Mouse (Mus musculus): ENCODE data around the gene Gm20388. TPM values are rescaled to one million over a fixed set of nuclear protein-coding genes. Genes with fewer than 3 reads are reported as not detected.
A peak's percentile ranks its signal among the peaks of the same experiment; 100 is the strongest.

Gm20388 gene
- polyA plus RNA-seq, 1 experiment from 2014 or later, result not detected

DNA sequence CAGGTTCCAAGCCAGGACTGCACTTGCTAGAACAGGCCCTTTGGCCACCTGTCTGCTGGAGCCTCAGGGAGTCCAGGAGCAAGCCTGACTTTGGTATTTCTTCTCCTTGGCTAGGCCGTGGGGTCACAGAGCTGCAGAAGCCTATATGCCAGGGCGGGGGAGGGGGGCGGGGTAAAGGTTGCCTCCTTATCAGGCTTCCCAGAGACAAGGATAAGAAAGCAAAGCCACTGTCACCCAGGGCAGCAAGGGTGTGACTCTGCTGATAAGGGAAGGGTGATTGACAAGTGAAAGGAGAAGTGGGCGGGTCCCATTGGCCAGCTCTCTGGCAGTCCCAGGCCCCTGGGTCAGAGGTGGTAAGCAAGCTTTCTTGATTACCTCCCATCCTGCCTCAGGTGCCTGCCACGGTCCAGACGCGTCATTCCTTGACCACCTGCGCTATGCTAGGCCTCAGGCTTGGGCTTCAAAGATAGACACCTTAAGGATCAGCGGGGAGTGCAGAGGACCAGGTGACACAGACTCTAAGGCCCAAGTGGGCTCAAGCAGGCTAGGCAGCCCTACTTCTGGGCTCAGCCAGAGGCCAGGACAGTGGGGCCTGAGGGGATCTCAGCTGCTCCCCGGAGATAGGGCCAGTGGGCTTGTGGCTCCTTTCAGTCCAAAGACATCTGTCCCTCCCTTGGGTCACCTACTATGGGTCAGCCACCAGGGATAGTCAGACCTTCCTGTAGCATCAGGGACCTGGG is 565.0 kb downstream of the Gm20388 start:
- H3K4me3 ChIP-seq (ENCODE audit: low read depth, low read length), result no peak overlapping the region
- H3K9ac ChIP-seq (ENCODE audit: low read length), result no peak overlapping the region
- H3K36me3 ChIP-seq (ENCODE audit: control insufficient read depth, insufficient read depth, low read length), result no peaks in the 10 kb centered on the region
- no peaks in the 10 kb centered on the region for H3K9me3 ChIP-seq (ENCODE audit: control insufficient read depth, low read length)
- H3K4me2 ChIP-seq (replicated peaks; ENCODE audit: low read depth), result no peak overlapping the region
- H3K27ac ChIP-seq (replicated peaks), result 0 out of 2 replicates have a peak overlapping the region, but pooled peaks have one; percentile 14
- peak; percentile 84 for DNase-seq (ENCODE audit: low spot score)
- peak; percentile 75 for ATAC-seq (ENCODE audit: low FRiP score, low TSS enrichment)
- 74% methylated on average over 10 of the region's 10 CpGs for WGBS
- no peaks in the 10 kb centered on the region for H3K4me1 ChIP-seq (replicated peaks; ENCODE audit: control insufficient read depth, insufficient read depth)
- no peaks in the 10 kb centered on the region for H3K27me3 ChIP-seq (ENCODE audit: control insufficient read depth, insufficient read depth, low read length)
- no peak for TF ChIP-seq EP300 (optimal IDR thresholded peaks at IDR 0.05)
- TF ChIP-seq CTCF (IDR thresholded peaks at IDR 0.05; ENCODE audit: low read depth), result no peak

DNA sequence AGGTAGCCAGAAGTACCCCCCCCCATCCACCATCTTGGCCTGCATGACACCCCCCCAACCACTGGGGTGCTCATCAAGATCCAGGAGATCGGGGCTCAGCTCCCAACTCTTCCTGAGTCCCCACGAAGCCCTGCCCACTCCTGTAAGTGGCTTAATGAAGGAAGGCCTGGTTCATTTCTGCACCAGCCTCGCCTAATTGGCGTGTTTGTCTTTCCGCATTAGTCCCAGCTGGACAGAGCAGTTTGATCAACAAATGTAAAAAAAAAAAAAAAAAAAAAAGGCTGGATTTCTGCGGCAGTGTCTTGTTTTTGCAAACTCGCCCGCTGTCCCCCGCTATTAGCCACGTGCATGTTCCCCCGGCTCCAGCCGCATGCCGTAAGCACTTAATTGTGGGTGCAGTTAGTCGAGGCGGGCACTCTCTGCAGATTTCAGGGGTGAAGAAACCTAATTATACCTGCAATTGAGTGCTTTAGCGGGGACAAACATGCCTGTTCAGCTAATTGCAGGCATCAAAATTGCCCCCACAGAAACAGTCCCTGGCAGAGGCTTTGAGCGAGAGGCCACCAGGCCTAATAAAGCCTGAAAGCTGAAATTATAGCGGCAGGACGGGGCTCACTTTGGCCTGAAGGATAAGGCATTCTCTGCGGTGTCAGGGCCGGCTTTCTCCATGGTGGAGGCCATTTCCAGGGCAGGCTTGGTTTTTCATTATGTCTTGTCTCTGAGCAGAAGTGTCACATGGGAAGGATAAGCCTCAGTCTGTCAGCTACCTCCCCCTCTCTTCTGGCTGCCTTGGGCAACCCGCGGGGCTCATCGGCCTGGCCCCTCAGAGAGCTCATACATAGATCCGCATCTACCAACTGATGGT is 566.3 kb downstream of the Gm20388 start:
- 72% methylated on average over 25 of the region's 25 CpGs for WGBS
- H3K4me3 ChIP-seq (ENCODE audit: low read depth, low read length), result no peak overlapping the region
- ATAC-seq (ENCODE audit: low FRiP score, low TSS enrichment), result no peak
- H3K9me3 ChIP-seq (ENCODE audit: control insufficient read depth, low read length), result no peaks in the 10 kb centered on the region
- no peak for TF ChIP-seq EP300 (optimal IDR thresholded peaks at IDR 0.05)
- TF ChIP-seq CTCF (IDR thresholded peaks at IDR 0.05; ENCODE audit: low read depth), result no peak
- no peak overlapping the region for H3K4me2 ChIP-seq (replicated peaks; ENCODE audit: low read depth)
- H3K9ac ChIP-seq (ENCODE audit: low read length), result no peak overlapping the region
- no peaks in the 10 kb centered on the region for H3K36me3 ChIP-seq (ENCODE audit: control insufficient read depth, insufficient read depth, low read length)
- H3K27me3 ChIP-seq (ENCODE audit: control insufficient read depth, insufficient read depth, low read length), result no peaks in the 10 kb centered on the region
- no peaks in the 10 kb centered on the region for H3K4me1 ChIP-seq (replicated peaks; ENCODE audit: control insufficient read depth, insufficient read depth)
- no peak overlapping the region for H3K27ac ChIP-seq (replicated peaks)
- DNase-seq (ENCODE audit: low spot score), result no peak

DNA sequence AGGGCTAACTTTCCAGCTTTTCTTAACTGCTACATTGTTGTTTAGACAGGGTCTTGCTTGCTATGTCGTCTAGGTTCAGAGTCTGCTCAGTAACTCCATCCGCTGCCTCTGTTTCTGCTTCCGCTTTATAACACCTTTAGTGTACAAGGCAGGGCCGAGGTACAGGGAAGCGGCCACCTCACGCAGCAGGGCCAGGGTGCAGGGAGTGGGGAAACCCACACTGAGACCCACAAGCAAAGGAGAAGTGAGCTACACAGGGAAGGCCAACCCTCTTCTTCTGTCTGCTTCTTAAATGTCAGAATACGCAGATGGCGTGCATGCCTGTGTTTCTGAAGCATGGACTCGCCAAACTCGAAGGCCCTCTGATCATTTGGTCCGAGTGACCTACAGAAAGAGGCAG is 568.1 kb downstream of the Gm20388 start:
- Histone ChIP-seq H3K9me3 (ENCODE audit: control insufficient read depth, low read length) (no peaks in the 10 kb centered on the region), H3K27ac (replicated peaks) (no peak overlapping the region), H3K36me3 (ENCODE audit: control insufficient read depth, insufficient read depth, low read length) (no peaks in the 10 kb centered on the region), H3K4me1 (replicated peaks; ENCODE audit: control insufficient read depth, insufficient read depth) (no peaks in the 10 kb centered on the region), H3K4me2 (replicated peaks; ENCODE audit: low read depth) (no peak overlapping the region), H3K9ac (ENCODE audit: low read length) (no peak overlapping the region), H3K27me3 (ENCODE audit: control insufficient read depth, insufficient read depth, low read length) (no peaks in the 10 kb centered on the region), H3K4me3 (ENCODE audit: low read depth, low read length) (no peak overlapping the region)
- ATAC-seq (ENCODE audit: low FRiP score, low TSS enrichment), result no peak
- 91% methylated on average over 11 of the region's 11 CpGs for WGBS
- DNase-seq (ENCODE audit: low spot score), result no peak
- TF ChIP-seq EP300 (optimal IDR thresholded peaks at IDR 0.05) (no peak), CTCF (IDR thresholded peaks at IDR 0.05; ENCODE audit: low read depth) (no peak)

DNA sequence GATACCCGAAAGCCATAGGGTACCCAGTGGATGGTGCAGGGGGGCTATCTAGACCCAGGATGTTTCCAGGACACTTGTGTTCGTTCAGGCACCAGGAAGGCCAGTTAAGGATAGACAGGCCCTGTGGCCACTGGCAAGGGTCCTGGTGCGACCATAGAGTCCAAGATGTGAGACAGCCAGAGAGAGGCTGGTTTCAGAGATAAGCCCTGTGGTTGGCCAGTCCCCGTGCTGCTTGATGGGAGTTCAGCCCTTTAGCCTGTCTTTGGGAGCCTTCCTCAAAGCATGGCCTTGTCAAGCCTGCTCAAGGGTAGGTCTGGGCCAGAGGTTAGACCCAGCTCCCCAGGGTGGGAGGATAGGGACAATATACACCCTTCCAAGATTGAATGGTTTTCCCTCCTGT is 569.0 kb downstream of the Gm20388 start:
- ATAC-seq (ENCODE audit: low FRiP score, low TSS enrichment) (no peak), DNase-seq (ENCODE audit: low spot score) (no peak)
- Histone ChIP-seq H3K4me1 (replicated peaks; ENCODE audit: control insufficient read depth, insufficient read depth) (no peaks in the 10 kb centered on the region), H3K27ac (replicated peaks) (no peak overlapping the region), H3K9ac (ENCODE audit: low read length) (no peak overlapping the region), H3K27me3 (ENCODE audit: control insufficient read depth, insufficient read depth, low read length) (no peaks in the 10 kb centered on the region), H3K4me3 (ENCODE audit: low read depth, low read length) (no peak overlapping the region), H3K9me3 (ENCODE audit: control insufficient read depth, low read length) (no peaks in the 10 kb centered on the region), H3K4me2 (replicated peaks; ENCODE audit: low read depth) (no peak overlapping the region), H3K36me3 (ENCODE audit: control insufficient read depth, insufficient read depth, low read length) (no peaks in the 10 kb centered on the region)
- 88% methylated on average over 4 of the region's 4 CpGs for WGBS
- TF ChIP-seq CTCF (IDR thresholded peaks at IDR 0.05; ENCODE audit: low read depth) (no peak), EP300 (optimal IDR thresholded peaks at IDR 0.05) (no peak)

DNA sequence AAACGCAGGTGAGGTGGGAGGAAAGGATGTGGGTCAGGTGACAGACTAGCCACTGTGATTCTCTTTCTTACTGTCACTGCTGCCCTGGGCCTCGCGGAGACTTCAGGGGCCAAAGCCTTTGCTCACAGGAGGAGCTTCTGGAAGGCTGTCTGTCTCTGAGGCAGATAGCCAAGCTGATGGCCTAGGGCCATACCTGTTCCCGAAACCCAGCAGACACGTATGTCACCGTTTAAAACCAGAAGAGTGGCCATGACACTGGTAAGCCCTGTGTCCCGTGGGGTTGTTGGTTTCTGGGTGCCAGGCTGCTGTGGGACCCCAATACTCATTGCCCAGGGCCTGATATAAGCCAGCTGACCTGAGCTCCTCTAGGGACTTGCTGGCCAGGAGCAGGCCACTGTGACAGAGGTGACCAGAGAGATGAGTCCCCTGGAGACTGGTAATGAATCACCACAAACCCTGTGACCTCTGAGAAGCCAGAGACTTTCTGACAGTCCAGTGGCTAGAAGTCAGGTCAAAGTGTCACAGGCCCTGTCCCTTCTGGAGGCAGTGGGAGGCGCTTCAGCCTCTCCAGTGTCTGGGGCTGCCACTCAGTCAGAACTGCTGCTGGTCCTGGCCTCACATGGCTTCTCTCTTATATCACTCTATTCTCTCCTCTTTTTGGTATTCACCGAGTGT is 571.5 kb downstream of the Gm20388 start:
- no peak overlapping the region for H3K4me3 ChIP-seq (ENCODE audit: low read depth, low read length)
- H3K36me3 ChIP-seq (ENCODE audit: control insufficient read depth, insufficient read depth, low read length), result no peaks in the 10 kb centered on the region
- DNase-seq (ENCODE audit: low spot score), result no peak
- no peaks in the 10 kb centered on the region for H3K4me1 ChIP-seq (replicated peaks; ENCODE audit: control insufficient read depth, insufficient read depth)
- H3K9me3 ChIP-seq (ENCODE audit: control insufficient read depth, low read length), result no peaks in the 10 kb centered on the region
- TF ChIP-seq EP300 (optimal IDR thresholded peaks at IDR 0.05) (no peak), CTCF (IDR thresholded peaks at IDR 0.05; ENCODE audit: low read depth) (no peak)
- no peaks in the 10 kb centered on the region for H3K27me3 ChIP-seq (ENCODE audit: control insufficient read depth, insufficient read depth, low read length)
- 78% methylated on average over 8 of the region's 9 CpGs for WGBS
- no peak for ATAC-seq (ENCODE audit: low FRiP score, low TSS enrichment)
- no peak overlapping the region for H3K27ac ChIP-seq (replicated peaks)
- H3K9ac ChIP-seq (ENCODE audit: low read length), result no peak overlapping the region
- no peak overlapping the region for H3K4me2 ChIP-seq (replicated peaks; ENCODE audit: low read depth)
